ENCODE assay signal across 8 mouse cellular contexts in the genomic region with DNA sequence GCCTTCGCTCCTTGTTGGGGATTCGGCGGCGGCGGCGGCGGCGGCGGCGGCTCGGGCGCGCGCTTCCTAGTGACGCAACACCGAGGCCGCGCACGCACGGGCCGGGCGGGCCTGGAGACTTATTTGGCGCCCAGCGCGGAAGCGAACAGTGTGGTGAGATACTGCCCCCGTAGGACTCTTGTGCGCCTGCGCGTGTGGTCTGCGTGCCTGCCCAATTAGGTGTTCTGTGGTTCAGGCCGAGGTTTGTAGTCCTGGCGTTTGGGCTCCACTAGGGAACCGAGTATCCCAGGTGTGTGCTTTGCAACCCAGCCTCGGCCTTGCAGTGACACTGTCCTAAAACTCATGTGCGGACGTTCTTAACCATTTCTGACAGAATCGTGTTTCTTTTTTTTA. TPM values are rescaled to one million over a fixed set of nuclear protein-coding genes. Genes with fewer than 3 reads are reported as not detected.
DNase-seq lines count a peak whose midpoint lies in the region; ATAC-seq lines count a peak whose summit lies in the region.
"Not testable (repeated sequence)": the region's sequence is repeated elsewhere in the genome, so short reads cannot be mapped to it uniquely, and the experiment has no call there.

A gene (minus strand): TSS at position 78 of the 393 bp plus-strand sequence.

- H3K4me1 ChIP-seq in lung, embryonic 16.5 days (replicated peaks; ENCODE audit: control insufficient read depth, insufficient read depth, low read length): peaks cover 12% of the 10 kb centered on the region

- peak within 1 kb of the TSS; percentile 79 for H3K4me3 ChIP-seq in lung, embryonic 16.5 days (ENCODE audit: low read length)

- not testable (repeated sequence) for H3K27me3 ChIP-seq in lung, embryonic 16.5 days (ENCODE audit: control insufficient read depth, insufficient read depth, low read depth, low read length)

- H3K4me2 ChIP-seq in lung, embryonic 16.5 days (ENCODE audit: low read depth, low read length): peak within 1 kb of the TSS; percentile 84

- not testable (repeated sequence) for H3K36me3 ChIP-seq in lung, embryonic 16.5 days (ENCODE audit: control insufficient read depth, insufficient read depth, low read length)

- DNase-seq in MEL-GATA-1-ER (ENCODE audit: extremely low read depth, low read depth): peak; percentile 94
- peak; percentile 92 for DNase-seq in cerebellum, adult 8-10 months
- peak; percentile 98 for DNase-seq in forelimb bud, embryonic 11.5 days (ENCODE audit: low read depth, low spot score)
- DNase-seq in layer of hippocampus, adult 9-10 months (ENCODE audit: low spot score): peak; percentile 91
- DNase-seq in ovary, postnatal 10 days (ENCODE audit: low spot score): peak; percentile 57
- peak; percentile 88 to 92 for DNase-seq in thymus, postnatal 10 days (ENCODE audit: low spot score in 2 of 2)

- H3K9me3 ChIP-seq in lung, embryonic 16.5 days (ENCODE audit: control insufficient read depth, low read length): not testable (repeated sequence)

- peak; percentile 94 to 97 for ATAC-seq in hematopoietic stem cell, adult 5-6 weeks (replicated peaks in 1 of 2; ENCODE audit: insufficient read depth in 1 of 2, low FRiP score in 2 of 2, low TSS enrichment in 1 of 2, low read depth in 1 of 2, poor library complexity in 2 of 2, severe bottlenecking in 2 of 2)
- peak; percentile 98 for ATAC-seq in lung, embryonic 16.5 days (ENCODE audit: low read depth)

- peak within 1 kb of the TSS; percentile 96 for H3K27ac ChIP-seq in lung, embryonic 16.5 days (ENCODE audit: low read length)

- WGBS in lung, embryonic 16.5 days: under 1% methylated on average over 19 of the region's 38 CpGs

- H3K9ac ChIP-seq in lung, embryonic 16.5 days (ENCODE audit: low read length): peak within 1 kb of the TSS; percentile 96

RNA-seq across cellular contexts. Expression of the gene that starts here (rescaled TPM):
- total RNA-seq in hematopoietic stem cell, adult 5-6 weeks (2017): 14.8 and 16.9 TPM in 2 replicates
- 14.3 and 15.9 TPM in 2 replicates for polyA plus RNA-seq in lung, embryonic 16.5 days (2015; fragmentation: Nextera tagmentation; extraction: Ambion mirVana)

Comparison
In these comparisons a context has a peak if more than half of its experiments do, and no peak if none do; other contexts are left out.
1. Peak in every context shown above with its lines: DNase-seq, ATAC-seq, H3K4me3 ChIP-seq and H3K27ac ChIP-seq.